Mouse (Mus musculus) kidney, postnatal 36 days (tissue): Measurements from ENCODE around the gene Ephb2.

ENCODE experiments used
- DNase-seq, 2 experiments: peaks; one replicate each; pipeline ENCODE4 v3.0.0; 2021 to 2022; ENCODE audit warnings: mixed read lengths in 2 of 2

Ephb2 gene

DNA sequence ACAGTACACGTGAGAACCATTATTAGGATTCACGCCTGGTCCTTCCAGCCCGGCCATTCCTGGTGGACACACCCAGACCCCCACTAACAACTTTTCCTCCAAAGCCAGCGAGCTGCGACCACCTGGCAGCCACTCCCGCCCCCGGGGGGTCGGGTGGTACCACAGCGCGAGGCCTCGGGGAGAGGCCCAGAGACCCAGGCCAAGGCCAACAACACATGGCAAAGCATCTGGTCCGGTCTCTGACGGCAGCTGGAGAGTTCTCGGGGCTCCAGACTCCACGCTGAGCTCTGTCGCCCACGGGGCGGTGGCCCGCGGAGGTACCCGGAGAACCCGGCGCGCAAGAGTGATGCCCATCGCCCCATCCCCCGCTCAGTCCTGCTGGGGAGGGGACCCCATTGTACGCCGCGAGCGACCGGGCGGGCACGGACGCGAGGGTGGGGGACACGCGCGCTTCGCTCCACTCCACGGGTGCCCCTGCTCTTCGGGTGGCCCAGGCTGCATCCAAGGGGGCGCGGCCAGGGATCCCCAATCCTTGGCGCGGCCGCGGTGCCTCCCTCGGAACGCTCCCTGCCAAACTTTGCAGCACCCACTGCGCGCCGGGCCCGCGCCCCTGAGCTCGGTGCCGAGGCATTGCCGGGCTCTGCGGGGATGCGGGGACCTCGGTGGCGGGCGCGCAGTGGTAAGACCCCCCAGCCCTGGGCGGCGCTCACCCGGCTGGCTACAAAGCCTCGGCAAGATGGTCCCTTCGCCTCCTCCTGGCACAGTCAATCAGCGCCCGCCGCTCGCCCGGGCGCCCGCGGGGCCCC is 770 bp downstream of the Ephb2 start:
- peak in 1 of 2 experiments; percentile 30 for DNase-seq

DNA sequence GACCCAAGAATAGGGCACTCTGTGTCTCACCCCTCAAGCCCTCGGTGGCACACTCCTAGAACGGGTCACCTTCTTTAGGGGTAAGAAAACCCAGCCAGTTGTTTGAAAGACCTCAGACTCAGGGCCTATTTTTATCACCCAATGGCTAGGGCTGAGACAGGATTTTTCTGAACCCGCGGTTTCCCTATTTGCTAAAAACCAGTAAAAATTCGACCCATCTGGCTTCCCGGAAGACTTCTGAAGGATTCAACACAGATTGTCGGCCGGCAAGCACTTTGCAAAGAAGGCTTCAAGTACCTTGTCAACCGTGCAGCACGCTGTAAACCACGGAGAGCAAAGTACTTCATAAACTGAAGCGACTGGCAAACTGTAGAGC is 1.4 kb downstream of the Ephb2 start:
- DNase-seq, result no peak

GRCm38 (mm10) chr4:136833619-136834351 is 2.0 kb downstream of the Ephb2 start:
- no peak for DNase-seq

- no peak for DNase-seq
Measured at GRCm38 (mm10) chr4:136832559-136833232, 3.1 kb downstream of the Ephb2 start.

DNA sequence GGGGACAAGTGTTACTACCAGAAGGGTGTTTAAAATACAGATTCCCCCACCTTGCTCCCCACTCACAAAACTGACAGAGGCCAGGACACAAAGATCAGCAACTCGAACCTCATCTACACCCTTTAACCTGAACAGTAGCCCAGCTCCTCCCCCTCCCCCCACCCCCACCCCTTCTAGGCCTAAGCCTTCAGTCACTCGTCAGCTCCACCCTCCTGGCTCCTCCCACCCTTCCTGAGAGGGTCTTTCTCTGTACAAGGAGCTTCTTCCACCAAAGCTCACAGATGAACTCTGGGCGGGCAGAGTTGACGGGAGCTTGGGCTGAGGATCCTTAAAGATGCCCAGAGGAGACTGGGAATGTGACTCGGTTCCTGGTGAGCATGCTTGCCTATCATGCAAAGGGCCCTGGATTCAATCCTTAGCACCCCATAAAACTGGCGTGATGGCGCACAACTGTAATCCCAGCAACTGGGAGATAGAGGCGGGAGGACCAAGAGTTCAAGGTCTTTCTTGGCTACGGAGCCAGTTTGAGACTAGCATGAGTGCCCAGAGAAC is 5.4 kb downstream of the Ephb2 start:
- DNase-seq, result no peak

DNA sequence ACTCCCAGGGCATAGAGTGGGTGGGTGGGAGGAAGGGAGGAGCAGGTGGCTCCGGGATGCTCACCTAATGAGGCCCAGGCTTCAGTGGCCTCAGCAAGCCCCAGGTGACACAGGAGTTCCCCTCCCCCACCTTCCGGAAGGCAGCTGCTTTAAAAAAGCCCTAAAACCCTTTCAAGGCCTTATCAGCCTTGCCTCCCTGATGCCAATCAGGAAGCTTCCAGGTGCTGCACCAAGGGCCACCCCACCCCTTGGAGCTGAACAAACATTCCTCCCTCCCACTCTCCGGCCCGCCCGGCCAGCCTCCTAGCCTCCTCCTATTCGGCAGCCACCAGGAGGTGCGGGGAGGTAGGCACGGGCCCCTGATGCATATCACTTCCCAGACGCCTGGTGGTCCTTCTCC is 6.0 kb downstream of the Ephb2 start:
- DNase-seq, result no peak

- no peak for DNase-seq
Measured at GRCm38 (mm10) chr4:136828664-136829569, 6.9 kb downstream of the Ephb2 start.

DNA sequence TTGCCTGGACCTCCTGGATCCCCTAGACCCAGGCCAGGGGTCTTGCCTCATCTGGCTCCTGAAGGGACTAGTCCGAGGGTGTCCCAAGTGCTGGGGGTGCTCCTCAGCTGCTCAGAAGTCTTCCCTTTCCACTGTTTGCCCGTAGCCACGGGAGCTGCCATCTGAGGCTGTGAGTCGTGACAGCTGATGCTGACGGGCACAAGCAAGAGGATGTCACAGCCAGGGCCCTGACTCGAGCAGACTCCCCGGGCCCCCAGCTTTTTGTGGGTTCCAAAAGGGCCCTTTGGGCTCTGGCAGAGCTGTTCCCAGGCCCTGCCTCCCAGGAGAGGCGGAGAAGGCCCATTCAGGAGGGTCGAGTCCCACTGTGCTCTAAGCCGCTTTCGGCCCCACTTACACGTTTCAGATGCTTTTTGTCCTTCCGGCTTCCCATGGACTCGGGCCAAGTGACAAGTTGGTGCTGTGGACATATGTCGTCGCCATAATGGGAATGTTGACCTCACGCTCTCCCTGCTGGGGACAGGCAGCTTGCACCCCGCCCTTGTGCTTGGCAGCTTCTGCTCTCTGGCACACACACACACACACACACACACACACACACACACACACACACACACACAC is 10.7 kb downstream of the Ephb2 start:
- DNase-seq, result no peak

GRCm38 (mm10) chr4:136820069-136820522 is 15.7 kb downstream of the Ephb2 start:
- DNase-seq, result no peak

- DNase-seq, result no peak
Measured at GRCm38 (mm10) chr4:136816701-136817100, 19.1 kb downstream of the Ephb2 start.

GRCm38 (mm10) chr4:136815364-136815763 is 20.4 kb downstream of the Ephb2 start:
- peak in 1 of 2 experiments; percentile 64 for DNase-seq

DNA sequence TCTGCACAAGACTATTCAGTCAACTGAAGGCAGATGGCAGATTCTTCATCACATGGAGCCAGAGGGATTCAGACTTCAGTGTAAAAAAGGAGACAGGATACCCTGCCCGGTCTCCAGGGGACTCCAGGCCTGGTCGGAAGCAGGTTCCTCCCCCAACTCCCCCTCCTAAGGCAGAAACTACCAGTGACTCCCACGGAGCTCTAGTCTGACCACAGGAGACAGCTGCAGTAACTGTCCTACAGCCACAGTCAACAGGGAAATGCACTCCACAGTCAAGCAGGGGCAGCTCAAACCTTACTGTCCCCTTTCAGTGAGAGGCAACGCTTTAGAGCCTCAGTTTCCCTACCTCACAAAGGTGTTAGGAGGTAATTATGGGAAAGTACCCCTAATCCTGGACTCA is 23.2 kb downstream of the Ephb2 start:
- no peak for DNase-seq

DNA sequence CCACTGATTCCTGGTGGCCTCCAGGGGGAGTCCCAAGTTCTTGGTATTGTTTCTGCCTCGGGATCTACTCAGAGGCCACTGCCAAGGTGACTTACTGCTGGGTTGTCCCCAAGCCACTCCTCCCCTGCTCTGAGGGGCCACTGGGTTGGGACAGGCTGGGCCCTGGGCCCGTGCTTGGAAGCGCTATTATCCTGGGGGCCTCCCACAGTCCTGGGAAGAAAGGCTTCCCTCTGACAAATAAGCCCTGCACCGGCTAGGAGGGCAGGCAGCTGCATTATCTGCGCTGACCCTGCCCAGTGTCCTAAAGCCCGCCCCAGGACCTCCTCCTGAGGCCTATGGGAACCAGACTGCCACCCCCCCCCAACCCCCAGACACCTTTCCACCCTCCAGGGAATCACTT is 24.2 kb downstream of the Ephb2 start:
- DNase-seq, result no peak

DNA sequence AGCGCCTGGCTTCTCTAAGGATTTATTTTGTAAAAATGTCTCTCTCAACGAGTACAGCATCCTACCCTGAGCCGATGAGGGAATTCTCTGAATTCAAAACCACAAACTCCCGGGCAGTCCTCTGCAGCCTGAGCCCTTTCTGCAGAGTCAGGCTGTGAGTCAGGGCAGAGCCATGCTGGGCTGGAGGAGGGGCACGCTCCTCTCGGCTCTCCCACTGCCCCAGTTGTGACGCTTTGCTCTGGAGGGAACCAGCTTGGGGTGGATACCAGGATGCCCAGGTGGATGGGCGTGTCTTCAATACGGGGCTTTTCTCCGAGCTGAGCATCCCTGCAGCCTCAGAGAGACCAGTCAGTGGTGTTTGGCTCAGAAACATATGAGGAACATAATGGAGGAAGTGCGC is 27.3 kb downstream of the Ephb2 start:
- DNase-seq, result no peak

DNA sequence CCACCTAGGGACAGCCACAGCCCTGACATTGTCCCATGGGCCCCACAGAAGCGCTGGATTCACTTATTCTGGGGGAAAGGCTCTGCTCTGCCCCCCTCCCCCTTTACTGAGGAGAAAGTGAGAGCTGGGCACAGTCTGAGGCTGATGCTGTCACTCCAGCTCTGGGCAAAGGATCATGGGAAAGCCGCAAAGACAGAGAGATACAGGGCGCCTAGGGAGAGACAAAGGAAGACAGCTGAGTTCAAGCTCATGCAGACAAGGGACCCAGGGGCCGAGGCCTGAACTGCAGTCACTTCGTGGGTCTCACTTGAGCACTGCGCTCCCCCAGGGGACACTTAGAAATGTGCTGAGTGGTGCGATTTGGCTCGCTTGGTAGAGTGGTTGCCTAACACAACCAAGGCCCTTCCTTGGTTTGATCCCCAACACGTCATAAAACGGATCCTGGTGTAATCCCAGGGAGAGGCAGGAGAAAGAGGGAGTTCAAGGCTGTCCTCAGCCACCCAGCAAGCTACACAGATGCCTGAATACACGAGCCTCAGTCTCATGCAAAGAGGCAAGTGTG is 28.3 kb downstream of the Ephb2 start:
- no peak for DNase-seq

- no peak for DNase-seq
Measured at GRCm38 (mm10) chr4:136806254-136806653, 29.5 kb downstream of the Ephb2 start.

DNA sequence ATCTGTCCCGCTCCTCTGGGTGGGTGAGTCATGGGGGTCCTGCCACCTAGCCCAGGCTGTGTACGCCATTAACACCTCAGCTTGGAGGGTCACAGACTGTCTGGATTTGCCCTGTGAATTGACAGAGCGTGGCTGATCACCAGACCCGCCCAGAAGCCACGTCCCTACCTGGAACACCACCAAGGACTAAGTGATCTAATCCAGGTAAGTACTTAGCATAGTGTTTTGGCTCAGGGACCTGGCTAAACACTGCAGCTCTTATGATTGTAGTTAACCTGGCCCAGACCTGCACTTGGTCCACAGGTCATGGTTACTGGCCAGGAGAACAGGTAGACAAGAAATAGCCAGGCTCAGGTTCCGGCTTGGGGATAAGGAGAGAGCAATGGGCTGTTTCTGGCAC is 31.4 kb downstream of the Ephb2 start:
- DNase-seq, result peak; percentile 22 to 59

DNA sequence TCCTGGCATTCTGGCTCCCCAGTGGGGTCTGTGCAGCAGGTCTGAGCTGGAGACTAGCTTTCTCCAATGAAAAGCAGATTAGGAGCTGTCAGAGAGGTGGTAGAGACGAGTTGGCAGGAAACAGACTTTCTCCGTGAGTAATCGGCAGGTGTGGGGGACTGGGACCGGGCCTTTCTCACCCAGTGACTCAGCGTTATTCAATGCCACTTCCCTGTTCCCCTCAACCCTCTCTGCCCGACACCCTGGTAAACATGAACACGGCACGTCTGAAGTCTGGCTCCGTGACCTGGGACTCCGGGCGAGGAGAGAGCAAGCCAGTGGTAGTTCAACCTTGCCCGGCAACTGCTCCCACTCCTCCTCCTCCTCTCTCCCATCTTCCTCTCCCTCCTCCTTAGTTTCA is 33.3 kb downstream of the Ephb2 start:
- peak; percentile 47 to 49 for DNase-seq

DNA sequence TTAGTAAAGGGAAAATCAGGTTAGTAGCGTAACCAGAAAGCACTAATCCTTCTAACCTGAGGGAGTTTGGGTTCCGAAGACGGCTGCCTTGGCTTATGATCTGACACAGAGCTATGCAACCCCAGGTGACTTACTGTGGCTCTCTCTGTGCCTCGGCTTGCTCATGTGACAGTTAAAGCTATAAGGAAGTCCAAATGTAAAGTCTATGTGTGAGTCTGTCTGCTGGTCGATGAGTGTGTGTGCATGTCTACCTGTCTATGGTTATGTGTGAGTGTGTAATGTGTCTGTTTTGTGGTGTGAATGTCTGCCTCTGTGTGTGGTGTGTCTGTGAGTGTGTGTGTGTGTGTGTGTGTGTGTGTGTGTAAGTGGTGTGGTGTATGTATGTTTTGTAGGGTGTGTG is 33.8 kb downstream of the Ephb2 start:
- no peak for DNase-seq

DNA sequence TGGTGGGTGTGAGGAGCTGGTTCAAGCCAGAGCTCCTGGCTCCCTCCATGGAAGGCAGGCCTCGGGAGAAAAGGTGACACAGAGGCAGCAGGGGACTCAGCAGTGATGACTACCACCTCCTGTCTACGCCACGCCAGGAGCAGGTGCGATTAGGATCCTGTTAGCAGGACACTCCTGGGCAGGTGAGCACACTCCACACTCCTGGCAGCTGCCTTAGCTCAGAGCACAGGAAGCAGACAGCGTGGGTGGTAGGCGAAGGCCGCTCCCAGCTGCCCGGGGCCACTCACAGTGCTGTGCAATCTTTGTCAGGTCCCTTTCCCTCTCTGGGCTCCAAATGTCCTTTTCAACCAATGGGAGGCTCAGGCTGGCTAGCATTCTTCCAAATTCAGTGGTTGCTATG is 34.3 kb downstream of the Ephb2 start:
- DNase-seq, result no peak

DNA sequence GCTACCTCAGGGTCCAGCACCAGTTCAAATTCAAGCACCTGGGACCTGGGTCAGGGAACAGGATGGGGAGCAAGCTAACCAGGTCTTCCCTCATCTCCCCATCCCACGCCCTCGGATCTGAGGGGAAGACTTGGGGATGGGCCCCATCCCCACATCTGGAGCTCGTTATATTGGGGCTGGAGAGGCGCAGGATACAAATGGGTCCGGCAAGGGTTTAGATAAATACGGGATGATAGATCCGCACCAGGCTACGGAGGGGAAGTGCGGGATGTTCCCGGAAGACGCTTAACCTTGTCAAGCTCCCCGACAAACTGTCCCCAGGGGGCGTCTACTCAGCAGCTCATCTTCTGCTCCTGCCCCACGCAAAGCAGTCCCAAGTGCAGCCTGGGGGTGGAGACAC is 35.4 kb downstream of the Ephb2 start:
- no peak for DNase-seq
